10 mouse cellular contexts compared by ENCODE assay signal in the genomic region with DNA sequence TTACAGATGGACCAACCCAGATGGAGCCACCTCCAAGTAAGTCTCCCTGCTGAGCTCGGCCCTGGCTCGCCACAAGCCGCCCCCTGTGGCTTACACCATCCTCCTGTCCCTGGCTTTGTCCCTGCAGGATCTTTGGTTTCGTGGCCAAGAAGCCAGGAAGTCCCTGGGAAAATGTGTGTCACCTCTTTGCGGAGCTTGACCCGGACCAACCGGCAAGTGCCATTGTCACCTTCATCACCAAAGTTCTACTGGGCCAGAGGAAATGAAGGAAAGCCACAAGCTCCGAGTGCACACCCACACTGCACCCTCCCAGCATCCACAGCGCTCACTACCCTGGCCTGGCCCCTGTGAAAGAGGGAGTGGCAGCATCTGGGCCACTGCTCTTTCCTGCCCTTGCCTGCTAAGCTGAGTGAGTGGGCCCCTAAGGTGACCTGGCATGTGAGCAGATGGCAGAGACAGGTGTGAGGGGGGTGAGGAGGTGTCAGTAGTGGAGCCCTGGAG. TPM values are rescaled to one million over a fixed set of nuclear protein-coding genes. Genes with fewer than 3 reads are reported as not detected.
DNase-seq lines count a peak whose midpoint lies in the region; ATAC-seq and TF ChIP-seq lines count a peak whose summit lies in the region.
"Had no signal": no experiment of that assay in that cellular context is flagged by ENCODE, and none has a peak within 500 bp of the region (broad histone marks: within the 10 kb centered on the region; RNA-seq: fewer than 3 reads in every experiment).

No protein-coding gene starts in this region.

- 70% methylated on average over 9 of the region's 9 CpGs for WGBS in heart, embryonic 11.5 days (ENCODE audit: insufficient replicate concordance)
- WGBS in spleen, adult 2 months, result 16% methylated on average over 9 of the region's 9 CpGs
- 74% methylated on average over 9 of the region's 9 CpGs for WGBS in embryonic facial prominence, embryonic 15.5 days

- no peak for TF ChIP-seq POLR2A in spleen, adult 2 months (IDR thresholded peaks at IDR 0.05; ENCODE audit: low read depth, low read length)

- no peak overlapping the region for H3K9ac ChIP-seq in heart, embryonic 11.5 days (ENCODE audit: low read depth, low read length)
- no peak overlapping the region for H3K9ac ChIP-seq in embryonic facial prominence, embryonic 15.5 days

- H3K27me3 ChIP-seq in heart, embryonic 11.5 days (ENCODE audit: control insufficient read depth, insufficient read depth, low read length), result no peaks in the 10 kb centered on the region
- no peaks in the 10 kb centered on the region for H3K27me3 ChIP-seq in spleen, adult 2 months (ENCODE audit: control insufficient read depth, insufficient read depth, low read length)
- H3K27me3 ChIP-seq in embryonic facial prominence, embryonic 15.5 days, result no peaks in the 10 kb centered on the region
- H3K27me3 ChIP-seq: Patski had no signal

- ATAC-seq in heart, embryonic 11.5 days (replicated peaks; ENCODE audit: insufficient number of reproducible peaks, low FRiP score, low TSS enrichment), result no peak
- no peak for ATAC-seq in embryonic facial prominence, embryonic 15.5 days (ENCODE audit: insufficient number of reproducible peaks, low FRiP score, low TSS enrichment, low read depth)
- ATAC-seq in granulocyte monocyte progenitor cell, adult 5-6 weeks (replicated peaks; ENCODE audit: poor library complexity, severe bottlenecking), result no peak
- ATAC-seq: Patski had no signal

- H3K9me3 ChIP-seq in heart, embryonic 11.5 days (replicated peaks; ENCODE audit: control insufficient read depth, low read length), result no peaks in the 10 kb centered on the region
- no peaks in the 10 kb centered on the region for H3K9me3 ChIP-seq in embryonic facial prominence, embryonic 15.5 days (replicated peaks)

- peaks cover 29% of the 10 kb centered on the region for H3K36me3 ChIP-seq in heart, embryonic 11.5 days (ENCODE audit: control insufficient read depth, insufficient read depth, low read length)
- H3K36me3 ChIP-seq in spleen, adult 2 months (ENCODE audit: control insufficient read depth, insufficient read depth, low read length), result peaks cover 20% of the 10 kb centered on the region
- peaks cover 83% of the 10 kb centered on the region for H3K36me3 ChIP-seq in embryonic facial prominence, embryonic 15.5 days

- no peak overlapping the region for H3K4me3 ChIP-seq in heart, embryonic 11.5 days (ENCODE audit: low read depth, low read length)
- H3K4me3 ChIP-seq in spleen, adult 2 months (ENCODE audit: extremely low read depth, insufficient read depth, insufficient read length), result no peak overlapping the region
- H3K4me3 ChIP-seq in embryonic facial prominence, embryonic 15.5 days (replicated peaks), result no peak overlapping the region

- DNase-seq in heart, adult 9 months (ENCODE audit: low spot score in 2 of 2), result peak; percentile 26 to 36
- no peak for DNase-seq in spleen, adult 2 months (ENCODE audit: low read depth in 1 of 2, low spot score in 2 of 2)
- DNase-seq in spleen, postnatal 4 days (ENCODE audit: low spot score in 2 of 2), result no peak
- DNase-seq in natural killer cell, adult 2 months (ENCODE audit: low spot score in 2 of 2), result peak; percentile 36 to 62
- DNase-seq in frontal cortex, postnatal 10 days (ENCODE audit: low spot score in 2 of 2), result no peak
- DNase-seq: gastrocnemius, postnatal 14 days had no signal

- H3K4me1 ChIP-seq in heart, embryonic 11.5 days (ENCODE audit: control insufficient read depth, insufficient read depth, low read length), result no peaks in the 10 kb centered on the region; the same call in 1 of the 2 replicates
- no peaks in the 10 kb centered on the region for H3K4me1 ChIP-seq in spleen, adult 2 months (ENCODE audit: control insufficient read depth, insufficient read depth, insufficient read length)
- peaks cover 47% of the 10 kb centered on the region for H3K4me1 ChIP-seq in embryonic facial prominence, embryonic 15.5 days

- no peak overlapping the region for H3K27ac ChIP-seq in heart, embryonic 11.5 days (ENCODE audit: low read depth, low read length)
- H3K27ac ChIP-seq in spleen, adult 2 months (ENCODE audit: insufficient read depth, low read length), result peak overlapping the region; percentile 25
- peak overlapping the region; percentile 60 for H3K27ac ChIP-seq in embryonic facial prominence, embryonic 15.5 days (replicated peaks)

- H3K4me2 ChIP-seq in heart, embryonic 11.5 days, result no peak overlapping the region
- H3K4me2 ChIP-seq in embryonic facial prominence, embryonic 15.5 days (replicated peaks), result no peak overlapping the region

- TF ChIP-seq CTCF in spleen, adult 2 months (IDR thresholded peaks at IDR 0.05; ENCODE audit: extremely low read depth, insufficient read depth, insufficient read length, insufficient replicate concordance), result no peak

RNA-seq across cellular contexts. Expression of a gene that starts 15.6 kb away (rescaled TPM):
- polyA plus RNA-seq in heart, embryonic 11.5 days (2014; fragmentation: Nextera tagmentation; extraction: Ambion mirVana), result 25.0 and 25.4 TPM in 2 replicates
- polyA plus RNA-seq in spleen, adult 2 months (2012; rRNA removed), result 44.5 and 46.3 TPM in 2 replicates
- 45.5 and 57.2 TPM in 2 replicates for polyA plus RNA-seq in embryonic facial prominence, embryonic 15.5 days (2015; fragmentation: Nextera tagmentation; extraction: Ambion mirVana)
- total RNA-seq in granulocyte monocyte progenitor cell, adult 5-6 weeks (2014; fragmentation: Nextera tagmentation), result 0.17 TPM in 1 of 2 replicates, not detected in the other
- total RNA-seq in granulocyte monocyte progenitor cell, adult 5-6 weeks (2017), result not detected in 2 replicates

RNA-seq across cellular contexts. Expression of a gene that starts 20.3 kb away (rescaled TPM):
- 11.1 and 14.6 TPM in 2 replicates for polyA plus RNA-seq in heart, embryonic 11.5 days (2014; fragmentation: Nextera tagmentation; extraction: Ambion mirVana)
- polyA plus RNA-seq in spleen, adult 2 months (2012; rRNA removed), result 26.0 and 28.8 TPM in 2 replicates
- polyA plus RNA-seq in embryonic facial prominence, embryonic 15.5 days (2015; fragmentation: Nextera tagmentation; extraction: Ambion mirVana), result 27.4 and 31.7 TPM in 2 replicates
- total RNA-seq in granulocyte monocyte progenitor cell, adult 5-6 weeks (2014; fragmentation: Nextera tagmentation), result 10.9 and 12.6 TPM in 2 replicates
- 13.2 and 24.2 TPM in 2 replicates for total RNA-seq in granulocyte monocyte progenitor cell, adult 5-6 weeks (2017)

RNA-seq across cellular contexts. Expression of a gene that starts 28.4 kb away (rescaled TPM):
- 0.70 and 1.1 TPM in 2 replicates for polyA plus RNA-seq in heart, embryonic 11.5 days (2014; fragmentation: Nextera tagmentation; extraction: Ambion mirVana)
- polyA plus RNA-seq in spleen, adult 2 months (2012; rRNA removed), result 10.9 and 21.0 TPM in 2 replicates
- polyA plus RNA-seq in embryonic facial prominence, embryonic 15.5 days (2015; fragmentation: Nextera tagmentation; extraction: Ambion mirVana), result 8.3 and 8.8 TPM in 2 replicates
- not detected in 2 replicates for total RNA-seq in granulocyte monocyte progenitor cell, adult 5-6 weeks (2014; fragmentation: Nextera tagmentation)
- total RNA-seq in granulocyte monocyte progenitor cell, adult 5-6 weeks (2017), result not detected in 2 replicates

RNA-seq across cellular contexts. Expression of a gene that starts 34.5 kb away (rescaled TPM):
- polyA plus RNA-seq in heart, embryonic 11.5 days (2014; fragmentation: Nextera tagmentation; extraction: Ambion mirVana), result 0.76 and 2.3 TPM in 2 replicates
- 3.2 and 5.4 TPM in 2 replicates for polyA plus RNA-seq in spleen, adult 2 months (2012; rRNA removed)
- polyA plus RNA-seq in embryonic facial prominence, embryonic 15.5 days (2015; fragmentation: Nextera tagmentation; extraction: Ambion mirVana), result 0.21 and 0.41 TPM in 2 replicates
- 0.85 and 0.97 TPM in 2 replicates for total RNA-seq in granulocyte monocyte progenitor cell, adult 5-6 weeks (2014; fragmentation: Nextera tagmentation)
- 0.15 and 0.56 TPM in 2 replicates for total RNA-seq in granulocyte monocyte progenitor cell, adult 5-6 weeks (2017)

RNA-seq across cellular contexts. Expression of a gene that starts 42.2 kb away (rescaled TPM):
- polyA plus RNA-seq in heart, embryonic 11.5 days (2014; fragmentation: Nextera tagmentation; extraction: Ambion mirVana), result 71.6 and 83.5 TPM in 2 replicates
- polyA plus RNA-seq in spleen, adult 2 months (2012; rRNA removed), result 59.7 and 65.8 TPM in 2 replicates
- 107 and 113 TPM in 2 replicates for polyA plus RNA-seq in embryonic facial prominence, embryonic 15.5 days (2015; fragmentation: Nextera tagmentation; extraction: Ambion mirVana)
- 244 and 264 TPM in 2 replicates for total RNA-seq in granulocyte monocyte progenitor cell, adult 5-6 weeks (2014; fragmentation: Nextera tagmentation)
- 450 TPM in 2 replicates for total RNA-seq in granulocyte monocyte progenitor cell, adult 5-6 weeks (2017)

Comparison
In these comparisons a context has a peak if more than half of its experiments do, and no peak if none do; other contexts are left out.
1. DNase-seq: peak in heart, adult 9 months (2 of 2) and natural killer cell, adult 2 months (2 of 2); none in spleen, adult 2 months (0 of 2), spleen, postnatal 4 days (0 of 2) and frontal cortex, postnatal 10 days (0 of 2).